Mouse (Mus musculus) stomach, postnatal 0 days (tissue): ENCODE measurements around the gene Igf2bp2. TPM values are rescaled to one million over a fixed set of nuclear protein-coding genes. Genes with fewer than 3 reads are reported as not detected.
A peak's percentile ranks its signal among the peaks of the same experiment; 100 is the strongest.

ENCODE experiments used
- ATAC-seq: fragments of 200-750 bp; cut with Nextera tagmentation; 2 replicates; pipeline ENCODE4 v1.8.0; 2017; ENCODE audit not compliant: low FRiP score, low TSS enrichment
- DNase-seq: peaks from one replicate; pipeline ENCODE4 v3.0.0-alpha.2; 2016; ENCODE audit warnings: low spot score
- H3K27ac ChIP-seq: fragments of 300-500 bp; sonication (generic); replicated peaks from 2 replicates; pipeline ENCODE4 v1.5.1; 2014; ENCODE audit warnings: mild to moderate bottlenecking, control low read depth
- H3K27me3 ChIP-seq: fragments of 300-500 bp; sonication (generic); 2 replicates; pipeline ENCODE4 v1.6.1; 2014; ENCODE audit warnings: low read length; ENCODE audit not compliant: control insufficient read depth, insufficient read depth
- H3K36me3 ChIP-seq: fragments of 300-500 bp; sonication (generic); 2 replicates; pipeline ENCODE4 v1.6.1; 2014; ENCODE audit warnings: low read length, mixed read lengths; ENCODE audit not compliant: control insufficient read depth, insufficient read depth
- H3K4me1 ChIP-seq: fragments of 300-500 bp; sonication (generic); replicated peaks from 2 replicates; pipeline ENCODE4 v1.6.1; 2014; ENCODE audit warnings: antibody characterized with exemption; ENCODE audit not compliant: control insufficient read depth, insufficient read depth
- H3K4me2 ChIP-seq: fragments of 300-500 bp; sonication (generic); replicated peaks from 2 replicates; pipeline ENCODE4 v1.6.1; 2014; ENCODE audit warnings: low read depth, mild to moderate bottlenecking, control low read depth, moderate library complexity
- H3K4me3 ChIP-seq: fragments of 300-500 bp; sonication (generic); 2 replicates; pipeline ENCODE4 v1.5.1; 2014; ENCODE audit warnings: low read depth, low read length, control low read depth
- H3K9ac ChIP-seq: fragments of 300-500 bp; sonication (generic); 2 replicates; pipeline ENCODE4 v1.6.1; 2014; ENCODE audit warnings: mild to moderate bottlenecking, low read length, control low read depth, mixed read lengths
- H3K9me3 ChIP-seq: fragments of 300-500 bp; sonication (generic); 2 replicates; pipeline ENCODE4 v1.6.1; 2016; ENCODE audit warnings: low read length; ENCODE audit not compliant: control insufficient read depth
- CTCF ChIP-seq: IDR thresholded peaks from 2 replicates; pipeline ENCODE4 v1.5.1; 2016; ENCODE audit warnings: antibody characterized with exemption, low read depth, mild to moderate bottlenecking, moderate library complexity
- EP300 ChIP-seq: optimal IDR thresholded peaks from 2 replicates; pipeline ENCODE3; 2016; ENCODE audit warnings: antibody characterized with exemption
- WGBS: fragments of 180-500 bp; shearing (Covaris S2); extraction: QIAGEN DNeasy Blood & Tissue Kit; methylation state at CpG from one replicate; pipeline ENCODE4 v1.1.7; 2014; 5-methylcytosine and 5-hydroxymethylcytosine counted together
- polyA plus RNA-seq: library from polyadenylated mRNA; unstranded; fragments of >200 nt; fragmentation: Nextera tagmentation; extraction: Ambion mirVana; gene quantifications from 2 replicates; pipeline ENCODE4 v1.2.1, GENCODE M21; 2015

Igf2bp2 gene
- polyA plus RNA-seq, 1 experiment from 2014 or later = 32.4 TPM

- Histone ChIP-seq H3K4me2 (no peak overlapping the region), H3K27me3 (no peaks in the 10 kb centered on the region), H3K9me3 (no peaks in the 10 kb centered on the region), H3K27ac (no peak overlapping the region), H3K9ac (no peak overlapping the region), H3K36me3 (no peaks in the 10 kb centered on the region), H3K4me1 (no peaks in the 10 kb centered on the region), H3K4me3 (no peak overlapping the region)
- 65% methylated on average over 6 of the region's 6 CpGs for WGBS
- TF ChIP-seq CTCF = no peak
- TF ChIP-seq EP300 = no peak
- no peak for DNase-seq
- no peak for ATAC-seq
Observed at GRCm38 (mm10) chr16:22131321-22131720, 31.8 kb downstream of the Igf2bp2 start.

GRCm38 (mm10) chr16:22129511-22129910 is 33.6 kb downstream of the Igf2bp2 start:
- 77% methylated on average over 7 of the region's 7 CpGs for WGBS
- no peak overlapping the region for H3K27ac ChIP-seq
- H3K4me2 ChIP-seq = no peak overlapping the region
- no peak overlapping the region for H3K4me3 ChIP-seq
- no peaks in the 10 kb centered on the region for H3K9me3 ChIP-seq
- DNase-seq (no peak), ATAC-seq (no peak)
- no peak overlapping the region for H3K9ac ChIP-seq
- H3K4me1 ChIP-seq = no peaks in the 10 kb centered on the region
- H3K27me3 ChIP-seq = no peaks in the 10 kb centered on the region
- H3K36me3 ChIP-seq = no peaks in the 10 kb centered on the region
- TF ChIP-seq CTCF (no peak), EP300 (no peak)

GRCm38 (mm10) chr16:22128595-22128994 is 34.5 kb downstream of the Igf2bp2 start:
- H3K4me1 ChIP-seq = no peaks in the 10 kb centered on the region
- H3K27me3 ChIP-seq = no peaks in the 10 kb centered on the region
- H3K27ac ChIP-seq = no peak overlapping the region
- H3K9me3 ChIP-seq = no peaks in the 10 kb centered on the region
- DNase-seq (no peak), ATAC-seq (no peak)
- 89% methylated on average over 2 of the region's 2 CpGs for WGBS
- H3K4me3 ChIP-seq = no peak overlapping the region
- H3K36me3 ChIP-seq = no peaks in the 10 kb centered on the region
- H3K9ac ChIP-seq = no peak overlapping the region
- no peak overlapping the region for H3K4me2 ChIP-seq
- TF ChIP-seq EP300 = no peak
- peak; percentile 27 for TF ChIP-seq CTCF

GRCm38 (mm10) chr16:22127806-22128205 is 35.3 kb downstream of the Igf2bp2 start:
- no peak for DNase-seq
- no peaks in the 10 kb centered on the region for H3K27me3 ChIP-seq
- WGBS = 95% methylated on average over 5 of the region's 5 CpGs
- no peak overlapping the region for H3K27ac ChIP-seq
- H3K36me3 ChIP-seq = no peaks in the 10 kb centered on the region
- H3K9ac ChIP-seq = no peak overlapping the region
- H3K4me2 ChIP-seq = no peak overlapping the region
- no peaks in the 10 kb centered on the region for H3K9me3 ChIP-seq
- no peaks in the 10 kb centered on the region for H3K4me1 ChIP-seq
- TF ChIP-seq EP300 (no peak), CTCF (peak; percentile 31; the same call in 1 of the 2 replicates)
- no peak overlapping the region for H3K4me3 ChIP-seq
- no peak for ATAC-seq

- H3K9me3 ChIP-seq = no peaks in the 10 kb centered on the region
- WGBS = 87% methylated on average over 4 of the region's 4 CpGs
- H3K27me3 ChIP-seq = no peaks in the 10 kb centered on the region
- H3K9ac ChIP-seq = no peak overlapping the region
- ATAC-seq (no peak), DNase-seq (no peak)
- H3K4me2 ChIP-seq = no peak overlapping the region
- TF ChIP-seq CTCF = 0 out of 2 replicates have a peak, but pooled peaks have one; percentile 3
- TF ChIP-seq EP300 = no peak
- no peaks in the 10 kb centered on the region for H3K4me1 ChIP-seq
- H3K27ac ChIP-seq = no peak overlapping the region
- H3K36me3 ChIP-seq = no peaks in the 10 kb centered on the region
- no peak overlapping the region for H3K4me3 ChIP-seq
Observed at GRCm38 (mm10) chr16:22126936-22127335, 36.2 kb downstream of the Igf2bp2 start.

DNA sequence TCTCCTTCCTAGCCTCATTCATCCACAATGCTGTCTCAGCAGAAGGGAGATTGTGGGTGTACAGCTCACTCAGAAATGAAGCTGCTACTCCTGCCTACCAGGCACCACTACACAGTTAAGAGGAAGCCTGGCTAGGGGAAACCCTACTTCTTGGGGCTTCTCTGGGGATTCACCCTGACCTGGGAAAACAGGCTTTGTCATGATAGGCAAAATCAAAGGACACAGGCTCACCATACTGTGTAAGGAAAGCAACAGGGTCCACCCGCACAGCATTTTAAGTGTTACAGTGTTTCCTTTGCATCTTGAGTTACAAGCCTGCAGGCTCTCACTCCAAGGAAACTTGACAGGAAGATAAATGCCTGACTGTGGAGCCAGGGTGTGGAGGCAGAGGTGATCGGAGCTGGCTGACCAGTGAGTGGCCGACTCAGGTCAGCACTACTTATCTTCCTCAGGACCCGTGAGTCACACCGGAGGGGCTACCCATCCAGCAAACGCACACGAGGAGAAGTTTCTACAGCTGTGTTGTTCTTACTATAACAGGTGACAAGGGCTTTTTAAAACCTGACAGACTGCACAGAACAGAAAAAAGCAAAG is 38.7 kb downstream of the Igf2bp2 start:
- no peaks in the 10 kb centered on the region for H3K36me3 ChIP-seq
- no peak overlapping the region for H3K4me2 ChIP-seq
- no peaks in the 10 kb centered on the region for H3K9me3 ChIP-seq
- TF ChIP-seq EP300 = no peak
- TF ChIP-seq CTCF = no peak
- H3K27me3 ChIP-seq = no peaks in the 10 kb centered on the region
- H3K27ac ChIP-seq = 0 out of 2 replicates have a peak overlapping the region, but pooled peaks have one; percentile 24
- no peak overlapping the region for H3K4me3 ChIP-seq
- ATAC-seq (no peak), DNase-seq (no peak)
- H3K4me1 ChIP-seq = no peaks in the 10 kb centered on the region
- whole genome bisulfite sequencing = 21% methylated on average over 7 of the region's 7 CpGs
- H3K9ac ChIP-seq = no peak overlapping the region
